Mouse (Mus musculus) small intestine, adult 2 months (tissue): ENCODE data around the gene Gspt1. TPM values are rescaled to one million over a fixed set of nuclear protein-coding genes. Genes with fewer than 3 reads are reported as not detected.

ENCODE experiments used
- H3K27ac ChIP-seq: fragments of 200-500 bp; 2 replicates; pipeline ENCODE4 v1.5.1; 2012; ENCODE audit warnings: low read depth, low read length, control low read depth, inconsistent platforms; ENCODE audit not compliant: insufficient read depth
- H3K27me3 ChIP-seq: fragments of 200-500 bp; 2 replicates; pipeline ENCODE4 v1.6.1; 2012; ENCODE audit warnings: mild to moderate bottlenecking, moderate library complexity, low read length, inconsistent platforms; ENCODE audit not compliant: control insufficient read depth, insufficient read depth
- H3K36me3 ChIP-seq: fragments of 200-500 bp; 2 replicates; pipeline ENCODE4 v1.6.1; 2012; ENCODE audit warnings: mild to moderate bottlenecking, low read length, control low read depth, inconsistent platforms; ENCODE audit not compliant: control insufficient read depth, insufficient read depth
- H3K4me1 ChIP-seq: fragments of 200-500 bp; 2 replicates; pipeline ENCODE4 v1.6.1; 2012; ENCODE audit warnings: low read length, inconsistent platforms, mixed read lengths; ENCODE audit not compliant: control insufficient read depth, insufficient read depth, insufficient read length
- H3K4me3 ChIP-seq: fragments of 200-500 bp; 2 replicates; pipeline ENCODE4 v1.5.1; 2012; ENCODE audit warnings: low read depth, mild to moderate bottlenecking, control low read depth, inconsistent platforms, low read length, moderate library complexity
- CTCF ChIP-seq: fragments of 200-500 bp; IDR thresholded peaks from 2 replicates; pipeline ENCODE4 v1.5.1; 2012; ENCODE audit warnings: low read depth, mild to moderate bottlenecking, control low read depth, inconsistent platforms, low read length, moderate library complexity, mixed read lengths; ENCODE audit not compliant: insufficient replicate concordance, insufficient read length; ENCODE audit errors: extremely low read depth
- POLR2A ChIP-seq: fragments of 200-500 bp; IDR thresholded peaks from 2 replicates; pipeline ENCODE4 v1.6.1; 2012; ENCODE audit warnings: low read depth, mild to moderate bottlenecking, control low read depth, inconsistent platforms, low read length, moderate library complexity
- WGBS: fragments of 180-500 bp; shearing (Covaris S2); methylation state at CpG from one replicate; pipeline ENCODE4 v1.1.7; 2018; 5-methylcytosine and 5-hydroxymethylcytosine counted together
- polyA plus RNA-seq: library from polyadenylated mRNA; depleted of rRNA; stranded (reverse); fragments of >200 nt; gene quantifications from 2 replicates; pipeline ENCODE4 v1.2.3, GENCODE M21; 2012

Gene Gspt1
- polyA plus RNA-seq, 1 experiment, result 36.0 TPM

GRCm38 (mm10) chr16:11203600-11204390 lies 50.3 kb downstream of the Gspt1 start:
- no peaks in the 10 kb centered on the region; the same call in 1 of the 2 replicates for H3K4me1 ChIP-seq
- 3% methylated on average over 24 of the region's 24 CpGs for WGBS
- H3K36me3 ChIP-seq, result peaks cover 13% of the 10 kb centered on the region
- no peak for TF ChIP-seq CTCF
- TF ChIP-seq POLR2A, result no peak
- H3K27me3 ChIP-seq, result no peaks in the 10 kb centered on the region
- H3K4me3 ChIP-seq, result peak overlapping the region; percentile 87
- H3K27ac ChIP-seq, result no peak overlapping the region

- Histone ChIP-seq H3K27ac (peak within 1 kb of the TSS; percentile 54), H3K4me1 (no peaks in the 10 kb centered on the region; the same call in 1 of the 2 replicates), H3K36me3 (peaks cover 21% of the 10 kb centered on the region), H3K4me3 (peak within 1 kb of the TSS; percentile 87), H3K27me3 (no peaks in the 10 kb centered on the region)
- under 1% methylated on average over 68 of the region's 68 CpGs for WGBS
- TF ChIP-seq POLR2A (peak; percentile 60), CTCF (no peak)
These were observed 51.3 kb downstream of the Gspt1 start, which contains the start of gene Rsl1d1 for GRCm38 (mm10) chr16:11202571-11203554. Rsl1d1 (minus strand) TSS chr16:11203331.

- H3K4me3 ChIP-seq, result no peak overlapping the region
- WGBS, result 68% methylated on average over 6 of the region's 6 CpGs
- H3K4me1 ChIP-seq, result no peaks in the 10 kb centered on the region; the same call in 1 of the 2 replicates
- peaks cover 30% of the 10 kb centered on the region for H3K36me3 ChIP-seq
- no peak overlapping the region for H3K27ac ChIP-seq
- H3K27me3 ChIP-seq, result no peaks in the 10 kb centered on the region
- TF ChIP-seq CTCF (no peak), POLR2A (no peak)
These were observed 52.3 kb downstream of the Gspt1 start for GRCm38 (mm10) chr16:11201740-11202394.

DNA sequence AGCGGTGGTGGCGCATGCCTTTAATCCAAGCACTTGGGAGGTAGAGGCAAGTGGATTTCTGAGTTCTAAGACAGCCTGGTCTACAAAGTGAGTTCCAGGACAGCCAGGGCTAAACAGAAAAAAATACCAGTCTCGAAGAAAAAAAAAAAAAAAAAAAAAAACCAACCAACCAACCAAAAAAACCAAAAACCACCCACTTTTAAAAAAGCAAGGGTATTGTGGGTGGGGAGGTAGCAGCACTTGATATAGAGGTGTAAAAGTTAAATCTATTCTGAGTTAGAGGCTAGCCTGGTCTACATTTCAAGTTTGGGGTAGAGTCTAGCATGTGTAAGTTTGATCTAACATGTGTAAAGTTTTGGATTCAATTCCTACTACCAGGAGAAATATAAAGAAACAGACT lies 53.9 kb downstream of the Gspt1 start:
- Histone ChIP-seq H3K4me3 (no peak overlapping the region), H3K27ac (no peak overlapping the region), H3K27me3 (no peaks in the 10 kb centered on the region), H3K4me1 (no peaks in the 10 kb centered on the region; the same call in 1 of the 2 replicates), H3K36me3 (peaks cover 43% of the 10 kb centered on the region)
- TF ChIP-seq CTCF (no peak), POLR2A (no peak)
- WGBS, result 81% methylated on average over 3 of the region's 3 CpGs

- Histone ChIP-seq H3K27ac (no peak overlapping the region), H3K27me3 (no peaks in the 10 kb centered on the region), H3K4me1 (no peaks in the 10 kb centered on the region; the same call in 1 of the 2 replicates), H3K36me3 (peaks cover 57% of the 10 kb centered on the region), H3K4me3 (no peak overlapping the region)
- WGBS, result 49% methylated on average over 2 of the region's 2 CpGs
- TF ChIP-seq CTCF, result no peak
- no peak for TF ChIP-seq POLR2A
These were observed 55.7 kb downstream of the Gspt1 start for GRCm38 (mm10) chr16:11198467-11198866.

DNA sequence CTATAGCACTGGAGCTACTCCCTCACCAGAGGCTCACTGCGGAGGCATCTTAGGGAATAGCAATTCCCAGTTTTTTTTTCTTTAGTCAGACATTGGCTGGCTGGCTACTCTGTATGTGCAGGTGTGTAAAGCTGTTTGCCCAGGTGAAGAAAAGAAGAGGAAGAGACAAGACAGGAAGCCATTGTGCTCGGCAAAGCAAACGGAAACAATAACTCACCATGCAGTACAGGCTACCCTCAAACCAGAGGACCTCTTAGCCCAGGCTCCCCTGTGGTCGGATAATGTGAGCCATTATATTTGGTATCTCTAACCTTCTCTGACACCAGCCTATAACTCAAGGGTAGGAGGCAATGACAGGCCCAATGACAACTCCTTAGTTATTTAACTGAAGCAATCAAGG lies 57.1 kb downstream of the Gspt1 start:
- WGBS, result 87% methylated on average over 4 of the region's 4 CpGs
- H3K4me3 ChIP-seq, result no peak overlapping the region
- no peaks in the 10 kb centered on the region; the same call in 1 of the 2 replicates for H3K4me1 ChIP-seq
- H3K27ac ChIP-seq, result no peak overlapping the region
- TF ChIP-seq POLR2A, result no peak
- peaks cover 68% of the 10 kb centered on the region for H3K36me3 ChIP-seq
- no peaks in the 10 kb centered on the region for H3K27me3 ChIP-seq

DNA sequence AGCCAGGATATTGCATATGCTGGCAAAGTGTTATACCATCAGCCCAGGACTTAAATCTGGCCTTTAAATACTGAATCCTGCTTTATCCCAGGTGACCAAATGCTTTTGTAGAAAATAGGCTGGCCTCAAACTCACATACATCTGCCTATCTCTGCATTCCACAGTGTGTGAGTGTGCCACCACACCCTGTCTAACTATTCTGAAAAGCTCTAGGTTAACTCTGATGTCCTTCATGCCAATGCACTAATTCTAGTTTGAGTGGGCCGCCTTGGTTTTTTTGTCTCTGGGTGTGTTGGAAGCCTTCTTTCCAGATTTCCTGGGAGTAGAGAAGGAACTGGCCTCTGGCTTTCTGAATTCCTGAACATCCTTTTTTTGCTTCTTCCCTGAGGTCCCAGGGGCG lies 60.9 kb downstream of the Gspt1 start:
- Histone ChIP-seq H3K4me1 (no peaks in the 10 kb centered on the region), H3K27ac (no peak overlapping the region), H3K36me3 (peaks cover 51% of the 10 kb centered on the region), H3K4me3 (no peak overlapping the region), H3K27me3 (no peaks in the 10 kb centered on the region)
- no peak for TF ChIP-seq CTCF
- no peak for TF ChIP-seq POLR2A
- 90% methylated on average over 2 of the region's 2 CpGs for WGBS
